Mouse (Mus musculus) hematopoietic stem cell, adult 5-6 weeks (primary cell): ENCODE measurements at regions not wholly inside any gene's neighbourhood (a gene's known extent, or its start where the extent isn't known, plus 50 kb on each side); places are given as distances from the start of the nearest gene placed in this dataset.

Experiments used
- ATAC-seq, 2 experiments: fragments of 125-278 bp in 1 of 2; replicated peaks in 1 of 2; 2 replicates each; pipeline ENCODE4 v1.8.0; 2016 to 2017; ENCODE audit warnings: inconsistent platforms in 2 of 2, mild to moderate bottlenecking in 2 of 2, moderate number of reproducible peaks in 2 of 2, low read depth in 1 of 2, moderate TSS enrichment in 1 of 2; ENCODE audit not compliant: low FRiP score in 2 of 2, poor library complexity in 2 of 2, severe bottlenecking in 2 of 2, insufficient read depth in 1 of 2, low TSS enrichment in 1 of 2

DNA sequence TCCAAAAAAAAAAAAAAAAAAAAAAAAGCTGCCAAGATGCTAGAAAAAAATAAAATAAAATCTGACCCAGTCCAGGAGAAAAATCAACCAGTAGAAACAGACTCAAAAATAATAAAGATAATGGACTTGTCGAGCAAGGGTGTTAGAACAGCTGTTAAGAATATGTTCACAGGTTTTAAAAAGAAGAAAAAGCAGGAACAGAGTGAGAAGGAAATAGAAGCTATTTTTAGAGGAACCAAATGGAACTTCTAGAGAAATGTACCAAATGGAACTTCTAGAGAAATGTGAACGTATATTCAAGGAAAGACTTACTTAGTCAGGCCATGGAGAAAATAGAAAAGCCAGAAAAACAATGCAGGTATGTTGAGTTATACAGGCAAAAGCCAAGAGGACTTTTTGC, 662.4 kb upstream of the Jmjd1c start:
- ATAC-seq = no peak

DNA sequence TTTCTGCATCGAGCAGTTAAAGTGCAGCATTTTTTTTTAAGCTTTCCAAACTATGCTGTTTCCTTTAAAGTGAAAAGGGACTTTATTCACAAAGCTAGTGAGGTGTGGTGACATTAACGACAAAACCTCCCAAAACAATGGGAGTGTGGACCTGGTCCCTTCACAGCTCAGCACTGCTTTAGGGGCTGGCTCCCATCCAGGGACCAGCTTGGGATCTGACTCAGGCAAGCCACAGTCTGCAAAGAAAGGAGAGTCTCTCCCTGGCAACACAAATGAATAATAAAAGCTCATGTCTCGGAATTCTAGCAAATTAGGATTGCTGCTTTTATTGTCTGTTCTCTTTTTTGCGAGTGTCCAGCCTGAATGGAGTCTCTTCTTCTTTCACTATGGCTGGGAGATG, 625.2 kb upstream of the Jmjd1c start:
- no peak for ATAC-seq

DNA sequence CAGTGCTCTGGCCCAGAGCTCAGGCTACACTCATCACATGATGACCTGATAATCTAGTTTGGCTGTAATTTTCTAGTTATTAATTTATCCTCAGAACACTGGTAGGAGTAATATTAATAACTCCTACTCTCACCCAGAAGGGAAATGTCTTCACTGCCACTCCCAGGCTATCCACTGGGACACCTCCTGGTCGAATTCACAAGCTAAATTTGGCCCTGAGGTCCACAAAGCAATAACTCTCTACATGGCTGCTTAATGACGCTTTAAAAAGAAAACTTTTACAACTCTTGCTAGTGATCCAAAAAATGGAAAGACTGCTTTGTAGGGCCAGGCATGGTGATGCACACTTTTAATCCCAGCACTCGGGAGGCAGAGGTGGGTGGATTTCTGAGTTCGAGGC, 623.9 kb upstream of the Jmjd1c start:
- ATAC-seq = no peak

DNA sequence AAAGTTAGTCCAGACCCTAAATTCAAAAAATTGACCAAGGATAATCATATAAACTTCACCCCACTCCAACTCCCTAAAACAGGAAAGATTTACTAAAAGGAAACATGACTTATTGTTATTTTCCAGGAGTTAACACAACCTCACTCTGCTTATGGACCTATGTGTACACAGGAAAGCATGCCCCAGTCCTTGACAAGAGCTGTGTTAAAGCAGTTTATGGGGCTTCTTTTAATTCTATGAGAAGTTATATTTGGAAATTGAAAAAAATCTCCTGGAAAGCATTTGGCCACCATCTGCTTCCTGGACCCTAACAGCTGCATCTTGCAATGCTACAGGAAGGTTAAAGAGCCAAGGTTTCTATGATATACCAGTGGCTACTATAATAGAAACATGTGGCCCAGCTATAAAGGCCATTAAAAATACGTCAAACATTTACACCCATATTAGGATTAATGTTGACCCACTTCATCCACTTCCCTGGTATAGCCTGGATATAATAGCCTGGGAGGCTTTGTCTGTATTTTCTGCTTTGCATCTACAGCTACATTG, 620.7 kb upstream of the Jmjd1c start:
- ATAC-seq = no peak

DNA sequence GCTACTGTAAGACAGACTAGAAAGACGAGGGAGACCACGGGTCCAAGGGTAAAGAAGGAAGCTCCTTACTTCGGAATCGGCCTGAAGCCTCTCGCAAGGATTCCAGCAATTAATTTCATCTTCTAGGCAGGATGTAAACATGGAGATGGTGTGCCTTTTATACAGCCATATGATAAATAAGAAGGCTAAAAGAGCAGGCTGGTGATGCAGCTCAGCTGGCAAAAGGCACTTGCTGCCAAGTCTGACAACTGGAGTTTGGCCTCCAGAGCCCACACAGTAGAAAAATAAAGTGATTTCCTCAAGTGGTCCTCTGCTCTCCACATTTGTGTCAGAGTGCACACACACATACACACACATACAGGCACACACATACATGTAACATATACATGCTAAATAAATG, 605.1 kb upstream of the Jmjd1c start:
- no peak for ATAC-seq

DNA sequence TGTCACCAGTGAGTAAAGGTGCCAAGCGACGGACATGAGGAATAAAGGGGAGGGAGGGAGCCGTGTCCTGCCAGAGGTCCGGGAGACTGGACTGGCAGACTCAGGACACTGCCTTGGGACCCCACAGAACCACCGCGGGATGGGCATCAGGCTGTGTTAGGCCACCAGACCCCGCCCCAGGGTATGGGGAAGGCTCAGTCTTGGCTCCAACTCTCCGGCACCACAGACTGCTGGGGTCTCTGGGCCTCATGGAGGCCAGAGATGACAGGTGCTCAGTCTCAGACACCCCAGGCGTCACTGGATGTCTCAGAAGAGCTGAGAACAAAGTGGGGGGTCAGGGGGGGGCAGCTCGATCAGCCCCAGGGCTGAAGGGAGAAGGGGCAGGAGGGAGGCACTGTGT, 604.1 kb upstream of the Jmjd1c start:
- ATAC-seq = no peak

DNA sequence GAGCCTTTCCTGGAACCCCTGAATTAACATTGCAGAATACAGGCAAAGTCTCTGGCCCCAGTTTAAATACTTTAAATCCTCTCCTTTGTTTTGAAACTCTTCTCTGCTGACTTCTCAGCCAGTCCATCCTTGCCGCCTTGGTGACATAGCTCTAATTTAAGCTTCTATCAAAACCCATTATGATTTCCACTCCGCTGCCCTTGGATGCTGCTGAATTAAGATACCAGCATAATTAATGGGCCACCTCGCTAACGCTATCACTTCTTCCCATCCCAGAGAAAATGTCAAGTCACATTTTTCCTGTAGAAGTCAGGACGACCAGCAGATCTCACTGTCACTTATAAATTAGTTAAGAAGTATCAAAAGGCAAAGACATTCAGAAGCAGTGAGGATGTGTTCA, 556.1 kb upstream of the Jmjd1c start:
- ATAC-seq = no peak

DNA sequence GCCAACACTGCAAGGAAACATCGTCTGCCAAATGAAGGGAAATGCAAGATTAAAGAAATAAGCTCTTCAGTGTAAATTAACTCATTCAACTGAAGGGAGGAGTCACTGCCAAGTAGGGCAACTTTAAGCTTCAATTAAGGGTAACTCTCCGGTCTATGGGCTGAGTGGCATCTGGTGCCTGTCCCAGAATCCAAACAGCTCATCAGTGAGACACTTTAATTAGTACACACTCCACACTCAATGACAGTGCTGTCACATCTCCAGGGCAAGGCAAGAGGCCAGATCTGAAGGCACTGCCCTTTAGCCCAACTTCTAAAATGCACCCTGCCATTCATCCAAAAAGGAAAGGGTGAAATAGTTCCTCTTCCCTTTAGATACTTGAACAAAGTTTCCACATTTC, 549.3 kb upstream of the Jmjd1c start:
- no peak for ATAC-seq

DNA sequence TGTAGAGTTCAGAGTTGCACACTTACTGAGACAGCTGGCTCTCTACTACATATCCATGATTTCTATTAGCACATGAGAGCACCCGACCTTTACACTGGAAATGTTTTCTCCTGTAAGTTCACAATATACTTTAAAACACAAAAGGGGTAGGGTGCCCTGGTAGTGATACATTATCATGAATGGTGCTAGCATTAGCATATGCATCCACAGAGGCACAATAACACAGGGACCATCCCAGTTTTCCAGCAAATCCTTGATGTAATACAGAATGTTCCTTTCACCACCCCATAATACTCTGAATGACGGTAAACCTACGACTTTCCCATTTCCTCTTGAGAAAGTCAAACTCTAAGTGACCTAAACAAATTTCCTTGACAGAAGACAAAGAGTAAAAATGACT, 548.3 kb upstream of the Jmjd1c start:
- ATAC-seq = no peak

DNA sequence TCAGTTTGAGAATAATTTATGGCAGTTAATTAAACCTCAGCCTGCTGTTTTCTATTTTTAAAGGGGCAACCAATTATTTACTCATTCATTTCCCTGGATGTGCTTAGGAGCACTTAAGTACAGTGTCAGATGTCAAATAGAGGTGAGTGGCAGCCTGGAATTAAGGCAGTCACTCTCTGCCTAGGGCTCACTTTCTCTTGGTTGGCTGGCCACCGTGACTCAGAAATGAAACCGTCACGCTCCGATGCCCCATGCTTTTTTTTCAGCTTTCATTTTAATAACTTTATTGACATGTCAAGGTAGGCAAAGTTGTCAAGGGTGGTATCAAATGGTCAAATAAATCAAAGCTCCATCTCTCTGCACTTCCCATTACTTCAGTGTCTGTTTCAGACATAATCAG, 547.9 kb upstream of the Jmjd1c start:
- no peak for ATAC-seq

DNA sequence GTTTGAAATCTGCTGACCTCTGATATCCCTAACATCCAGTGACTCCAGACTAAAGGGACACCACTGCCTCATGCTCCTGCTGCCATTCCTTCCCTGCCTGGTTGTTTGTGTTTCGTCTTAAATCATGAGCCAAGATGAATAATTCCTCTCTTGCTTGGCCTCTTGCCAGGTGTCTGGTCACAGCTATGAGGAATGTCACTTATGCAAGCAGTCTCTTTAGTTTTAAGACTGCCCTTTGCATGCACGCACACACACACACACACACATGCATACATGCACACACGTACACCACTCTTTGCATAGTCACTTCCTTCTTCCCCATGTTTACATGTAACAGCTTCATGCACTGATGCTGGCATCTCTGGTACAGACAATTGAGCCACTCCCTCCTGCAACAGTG, 543.0 kb upstream of the Jmjd1c start:
- ATAC-seq = no peak

DNA sequence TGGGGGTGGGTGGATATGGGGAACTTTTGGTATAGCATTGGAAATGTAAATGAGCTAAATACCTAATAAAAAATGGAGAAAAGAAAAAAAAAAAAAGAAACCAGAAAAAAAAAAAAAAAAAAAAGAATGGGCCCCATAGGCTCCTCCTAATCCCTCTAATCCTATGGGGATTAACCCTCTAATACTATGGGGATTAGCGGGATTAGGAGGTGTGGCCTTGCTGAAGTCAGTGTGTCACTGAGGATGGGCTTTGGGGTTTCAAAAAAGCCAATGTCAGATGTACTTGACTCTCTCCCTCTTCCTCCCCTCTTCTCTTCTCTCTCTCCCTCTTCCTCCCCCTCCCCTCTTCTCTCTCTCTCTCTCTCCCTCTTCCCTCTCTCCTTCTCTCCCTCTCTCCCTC, 541.7 kb upstream of the Jmjd1c start:
- no peak for ATAC-seq

DNA sequence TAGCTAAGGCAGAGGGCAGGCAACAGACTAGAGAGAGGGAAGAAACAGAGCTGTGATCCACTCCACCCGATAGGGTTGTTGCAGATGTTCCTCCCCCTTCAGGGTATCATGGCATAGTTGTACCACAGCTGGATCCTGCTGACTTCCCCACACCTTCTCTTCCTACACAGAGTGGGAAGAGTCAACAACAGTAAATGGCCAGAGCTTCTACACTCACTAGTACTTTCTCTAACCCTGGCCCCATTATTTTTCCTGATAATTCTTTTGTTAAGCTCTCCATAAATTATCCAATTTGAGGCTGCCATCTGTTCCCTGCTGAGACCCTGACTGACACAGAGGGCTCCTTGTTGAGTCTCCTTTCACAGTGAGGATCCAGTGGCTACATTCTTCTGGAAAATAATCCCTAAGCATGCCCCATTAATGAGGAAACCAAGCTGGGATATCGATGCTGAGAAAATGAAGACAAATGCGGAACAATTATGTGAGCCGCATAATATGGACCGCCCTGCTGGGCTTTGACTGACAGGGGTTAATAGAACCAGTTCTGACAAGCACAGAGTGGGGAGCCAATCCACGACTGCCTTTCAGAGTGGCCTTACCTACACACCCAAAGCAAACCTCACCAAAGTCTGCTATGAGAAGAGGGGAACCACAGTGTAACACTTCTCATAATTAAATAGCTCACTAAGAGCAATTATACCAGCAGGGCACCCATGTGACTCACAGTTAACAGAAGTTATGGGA, 537.7 kb upstream of the Jmjd1c start:
- no peak for ATAC-seq

DNA sequence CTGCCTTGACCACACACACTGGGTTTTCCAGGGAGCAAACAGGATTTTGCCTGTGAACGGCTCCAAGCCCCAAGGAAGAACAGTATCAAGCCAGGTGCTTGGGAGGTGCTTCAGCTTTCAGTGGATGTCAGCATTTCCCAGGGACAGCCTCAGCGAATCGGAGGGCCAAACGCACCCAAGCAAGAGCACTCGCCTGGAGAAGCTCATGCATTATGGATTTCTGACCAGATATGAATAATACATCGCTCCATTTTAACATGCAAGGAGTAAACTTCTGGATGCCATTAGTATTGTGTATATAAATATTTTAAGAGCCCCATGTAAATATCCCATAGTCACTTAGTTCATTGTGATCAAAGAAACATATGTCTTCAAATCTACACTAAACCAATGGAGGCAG, 530.6 kb upstream of the Jmjd1c start:
- ATAC-seq = no peak

DNA sequence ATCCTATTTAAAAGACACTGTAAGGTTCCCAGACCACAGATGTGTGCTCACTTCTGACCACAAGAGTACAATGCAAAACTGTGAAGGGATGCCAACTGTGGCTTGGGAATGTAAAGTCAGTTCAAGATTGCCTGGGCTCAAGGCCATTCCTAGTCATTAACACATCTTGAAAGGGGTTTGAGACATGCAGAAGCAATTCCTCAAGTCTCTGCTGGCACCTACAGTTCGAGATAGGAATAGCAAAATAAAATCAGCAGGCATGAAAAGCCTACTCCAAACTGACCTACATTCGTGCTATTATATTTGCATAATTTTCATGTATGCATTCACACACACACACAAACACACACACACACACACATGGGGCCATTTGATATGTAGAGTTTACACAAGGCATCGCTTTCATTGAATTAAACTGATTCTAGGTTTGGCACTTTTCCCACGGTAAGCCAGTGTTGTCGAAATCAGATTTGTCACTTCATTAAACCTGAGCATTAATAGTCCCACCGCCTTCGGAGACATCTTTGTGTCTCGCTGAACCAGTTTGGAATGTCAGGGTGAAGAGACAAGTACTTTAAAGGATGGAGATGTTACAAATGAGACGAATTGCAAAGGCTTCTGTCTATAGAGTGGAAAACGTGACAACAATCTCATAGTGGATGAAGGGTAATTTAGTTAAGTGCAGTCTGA, 520.9 kb upstream of the Jmjd1c start:
- no peak for ATAC-seq

DNA sequence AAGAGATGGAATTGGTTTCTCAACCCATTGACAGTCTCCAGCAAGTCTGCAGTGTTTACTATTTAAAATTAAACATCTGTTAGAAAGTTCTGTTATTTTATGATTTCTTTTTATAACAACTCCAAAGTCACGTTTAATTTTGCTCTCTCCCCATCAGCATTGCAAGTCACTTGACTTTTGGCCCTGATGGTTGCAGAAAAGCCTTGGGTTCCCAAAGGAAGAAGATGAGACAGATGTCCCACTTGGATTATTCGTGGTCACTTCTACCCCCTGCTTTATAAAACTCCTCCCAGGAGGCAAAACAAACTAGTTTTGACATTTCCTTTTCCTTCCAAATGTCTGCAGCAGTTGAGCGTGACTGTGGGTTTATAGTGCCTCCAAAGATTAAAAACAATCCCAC, 502.9 kb upstream of the Jmjd1c start:
- no peak for ATAC-seq

DNA sequence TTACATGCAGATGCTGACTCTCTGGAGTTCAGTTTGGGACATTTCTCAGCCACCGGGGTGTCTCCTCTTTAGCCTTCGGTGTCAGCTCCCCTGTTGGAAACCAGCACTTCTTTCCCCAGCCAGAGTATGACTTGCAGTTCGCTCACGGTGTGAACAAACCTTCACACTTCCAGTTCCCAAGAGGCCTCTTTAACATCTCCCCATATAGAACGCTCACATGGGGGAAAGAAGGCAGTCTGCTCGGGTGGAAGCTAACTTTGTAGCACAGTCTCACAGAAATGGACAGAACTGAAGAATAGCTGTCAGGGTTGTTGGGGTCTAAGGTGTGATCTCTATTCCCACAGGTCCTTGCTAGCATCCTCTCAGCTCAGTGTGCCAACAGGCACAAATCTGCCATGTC, 502.4 kb upstream of the Jmjd1c start:
- no peak for ATAC-seq

DNA sequence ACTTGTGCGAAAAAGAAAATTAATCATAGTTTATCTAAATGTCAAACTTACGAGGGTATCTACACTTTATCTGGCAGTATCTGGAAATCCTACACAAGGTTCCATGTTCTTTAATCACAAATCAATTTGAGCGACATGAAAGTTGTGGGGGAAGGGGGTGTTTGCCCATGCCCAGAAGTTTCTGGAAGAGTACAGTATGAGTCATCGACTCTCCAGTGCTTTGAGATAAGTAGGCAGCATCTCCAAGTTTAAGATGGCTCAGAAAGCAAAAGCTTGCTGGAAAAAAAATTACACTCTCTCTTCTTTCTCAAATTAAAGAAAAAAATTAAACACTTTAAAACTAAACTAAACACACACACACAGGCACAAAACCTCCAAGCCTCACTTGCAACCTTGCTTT, 498.0 kb upstream of the Jmjd1c start:
- no peak for ATAC-seq

DNA sequence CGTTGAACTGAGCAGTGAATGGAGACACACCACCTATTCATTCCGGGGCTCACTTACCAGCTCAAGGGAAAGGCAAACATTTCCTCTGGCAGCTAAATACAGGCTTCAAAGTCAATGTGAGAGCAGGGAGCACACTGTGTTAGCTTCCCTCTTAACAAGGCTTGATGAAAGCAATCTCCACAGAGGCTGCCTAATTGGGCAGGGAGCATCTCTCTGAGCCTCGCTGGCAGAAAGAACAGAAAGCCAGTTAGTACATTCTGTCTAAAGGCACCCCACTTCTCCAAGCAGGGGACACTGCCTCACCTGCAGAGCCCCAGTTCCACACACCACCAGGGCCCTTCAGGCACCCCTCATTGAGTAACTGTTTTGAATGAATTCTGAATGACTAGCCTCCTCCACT, 488.8 kb upstream of the Jmjd1c start:
- ATAC-seq = no peak
